Comparison of ENCODE assay signal across 14 mouse cellular contexts in genomic region chr11:46119624-46120023, GRCm38 (mm10). TPM values are rescaled to one million over a fixed set of nuclear protein-coding genes. Genes with fewer than 3 reads are reported as not detected.
DNase-seq lines count a peak whose midpoint lies in the region; ATAC-seq lines count a peak whose summit lies in the region.
"Had no signal": no experiment of that assay in that cellular context is flagged by ENCODE, and none has a peak within 500 bp of the region (broad histone marks: within the 10 kb centered on the region; RNA-seq: fewer than 3 reads in every experiment).

No protein-coding gene starts in this region.

- H3K27me3 ChIP-seq in limb, embryonic 12.5 days = no peaks in the 10 kb centered on the region
- no peaks in the 10 kb centered on the region for H3K27me3 ChIP-seq in intestine, embryonic 16.5 days (replicated peaks; ENCODE audit: control insufficient read depth, insufficient read depth, low read length)
- H3K27me3 ChIP-seq: liver, embryonic 15.5 days; Patski; stomach, embryonic 15.5 days had no signal

- ATAC-seq in limb, embryonic 12.5 days (ENCODE audit: insufficient number of reproducible peaks, insufficient read depth, low FRiP score, low TSS enrichment, low read depth) = peak; percentile 73
- no peak for ATAC-seq in intestine, embryonic 16.5 days
- ATAC-seq: Patski had no signal

- WGBS in limb, embryonic 12.5 days = under 1% methylated on average over 4 of the region's 4 CpGs
- 32% methylated on average over 4 of the region's 4 CpGs for WGBS in intestine, embryonic 16.5 days

- H3K4me3 ChIP-seq in limb, embryonic 12.5 days (replicated peaks) = no peak overlapping the region
- no peak overlapping the region for H3K4me3 ChIP-seq in intestine, embryonic 16.5 days (ENCODE audit: low read length)
- H3K4me3 ChIP-seq: liver, embryonic 15.5 days; stomach, embryonic 15.5 days had no signal

- H3K9ac ChIP-seq in limb, embryonic 12.5 days (replicated peaks) = no peak overlapping the region
- no peak overlapping the region for H3K9ac ChIP-seq in intestine, embryonic 16.5 days (ENCODE audit: low read depth, low read length)
- H3K9ac ChIP-seq: liver, embryonic 15.5 days; stomach, embryonic 15.5 days had no signal

- intact Hi-C loops in heart, postnatal 10 days (cut with DNase I) = no loop called here

- DNase-seq in heart, postnatal 10 days = peak; percentile 37 to 54
- no peak for DNase-seq in heart, postnatal 4 days
- DNase-seq in ES-CJ7 (ENCODE audit: low read depth, low spot score) = peak; percentile 41
- peak; percentile 56 for DNase-seq in embryo, embryonic 11 days
- DNase-seq in cerebellum, adult 8-10 months = no peak
- no peak for DNase-seq in spleen, postnatal 36 days (ENCODE audit: low spot score in 2 of 2)
- DNase-seq: adrenal gland, adult 2 months; right cerebral cortex, postnatal 25 days; thymus, postnatal 4 days had no signal

- H3K27ac ChIP-seq in limb, embryonic 12.5 days = peak overlapping the region; percentile 64
- H3K27ac ChIP-seq in intestine, embryonic 16.5 days (ENCODE audit: low read length) = no peak overlapping the region
- H3K27ac ChIP-seq: liver, embryonic 15.5 days; stomach, embryonic 15.5 days had no signal

- peaks cover 42% of the 10 kb centered on the region; the same call in 1 of the 2 replicates for H3K36me3 ChIP-seq in limb, embryonic 12.5 days
- peaks cover 13% of the 10 kb centered on the region for H3K36me3 ChIP-seq in intestine, embryonic 16.5 days (ENCODE audit: control insufficient read depth, insufficient read depth, low read length)
- H3K36me3 ChIP-seq: liver, embryonic 15.5 days had no signal

- H3K4me2 ChIP-seq in limb, embryonic 12.5 days = no peak overlapping the region
- H3K4me2 ChIP-seq in intestine, embryonic 16.5 days (ENCODE audit: low read depth, low read length) = no peak overlapping the region
- H3K4me2 ChIP-seq: liver, embryonic 15.5 days; stomach, embryonic 15.5 days had no signal

- H3K9me3 ChIP-seq in limb, embryonic 12.5 days = no peaks in the 10 kb centered on the region
- H3K9me3 ChIP-seq in intestine, embryonic 16.5 days (ENCODE audit: control insufficient read depth, low read length) = no peaks in the 10 kb centered on the region
- H3K9me3 ChIP-seq: liver, embryonic 15.5 days; stomach, embryonic 15.5 days had no signal

- peaks cover 30% of the 10 kb centered on the region for H3K4me1 ChIP-seq in limb, embryonic 12.5 days (replicated peaks)
- no peaks in the 10 kb centered on the region for H3K4me1 ChIP-seq in intestine, embryonic 16.5 days (ENCODE audit: control insufficient read depth, insufficient read depth, low read length)
- H3K4me1 ChIP-seq: liver, embryonic 15.5 days had no signal

RNA-seq across cellular contexts. Expression of gene Nipal4, which starts 46.7 kb away (rescaled TPM):
- under 1 TPM; 0.55 to 0.89 TPM for total RNA-seq in heart, postnatal 10 days (2021)
- total RNA-seq in heart, postnatal 4 days (2021) = 1 to 10 TPM; 2.5 to 2.7 TPM
- 0.79 TPM in 2 replicates for polyA plus RNA-seq in limb, embryonic 12.5 days (2016; fragmentation: Nextera tagmentation; extraction: Ambion mirVana)
- polyA plus RNA-seq in intestine, embryonic 16.5 days (2015; fragmentation: Nextera tagmentation; extraction: Ambion mirVana) = 3.7 TPM in 2 replicates
- total RNA-seq: adrenal gland, adult 2 months had no signal
- polyA plus RNA-seq: Patski had no signal

Comparison
In these comparisons a context has a peak if more than half of its experiments do, and no peak if none do; other contexts are left out.
1. DNase-seq: peak in heart, postnatal 10 days (2 of 2), ES-CJ7 (single experiment) and embryo, embryonic 11 days (single experiment); none in heart, postnatal 4 days (single experiment), cerebellum, adult 8-10 months (single experiment) and spleen, postnatal 36 days (0 of 2).